Mouse (Mus musculus) brain, adult 2 months (tissue): Measurements from ENCODE around the gene Nop9.

Source experiments
- DNase-seq: peaks from one replicate; pipeline ENCODE4 v3.0.0; 2011; ENCODE audit warnings: low read depth, low spot score

Gene Nop9

GRCm38 (mm10) chr14:55769087-55769703, 23.7 kb downstream of the Nop9 start:
- no peak for DNase-seq

GRCm38 (mm10) chr14:55776711-55777110, 31.2 kb downstream of the Nop9 start:
- DNase-seq = no peak

GRCm38 (mm10) chr14:55777176-55777575, 31.7 kb downstream of the Nop9 start:
- DNase-seq = no peak

GRCm38 (mm10) chr14:55777806-55778205, 32.3 kb downstream of the Nop9 start:
- DNase-seq = no peak

GRCm38 (mm10) chr14:55778686-55779085, 33.2 kb downstream of the Nop9 start:
- no peak for DNase-seq

GRCm38 (mm10) chr14:55779656-55780055, 34.2 kb downstream of the Nop9 start:
- no peak for DNase-seq

GRCm38 (mm10) chr14:55780736-55781135, 35.2 kb downstream of the Nop9 start:
- DNase-seq = no peak

- peak; percentile 88 for DNase-seq
Observed at GRCm38 (mm10) chr14:55781310-55781709, 35.8 kb downstream of the Nop9 start.

- DNase-seq = no peak
Observed at GRCm38 (mm10) chr14:55782361-55782960, 37.0 kb downstream of the Nop9 start.

GRCm38 (mm10) chr14:55783171-55783957, 37.9 kb downstream of the Nop9 start:
- DNase-seq = no peak

- DNase-seq = no peak
Observed at GRCm38 (mm10) chr14:55783958-55784235, 38.4 kb downstream of the Nop9 start, which contains the start of gene Adcy4. Adcy4 (minus strand) TSS chr14:55784095.

GRCm38 (mm10) chr14:55785195-55785594, 39.7 kb downstream of the Nop9 start:
- DNase-seq = no peak

- no peak for DNase-seq
Observed at GRCm38 (mm10) chr14:55787731-55788130, 42.2 kb downstream of the Nop9 start.

GRCm38 (mm10) chr14:55788256-55789050, 43.0 kb downstream of the Nop9 start, which contains the start of gene Ripk3:
Ripk3 (minus strand) TSS chr14:55788865.
- DNase-seq = no peak

GRCm38 (mm10) chr14:55793461-55793860, 48.0 kb downstream of the Nop9 start:
- no peak for DNase-seq

- DNase-seq = no peak
Observed at GRCm38 (mm10) chr14:55793946-55794345, 48.5 kb downstream of the Nop9 start.

- DNase-seq = no peak
Observed at GRCm38 (mm10) chr14:55795380-55796163, 50.1 kb downstream of the Nop9 start.
